Mouse (Mus musculus): ENCODE measurements at regions not wholly inside any gene's neighbourhood (a gene's known extent, or its start where the extent isn't known, plus 50 kb on each side); places are given as distances from the start of the nearest gene placed in this dataset.

GRCm38 (mm10) chr11:31540816-31541215 lies 130.9 kb downstream of the Bod1 start:
- no peak for TF ChIP-seq CTCF (IDR thresholded peaks at IDR 0.05; ENCODE audit: low read depth, low read length)
- TF ChIP-seq POLR2A (IDR thresholded peaks at IDR 0.05; ENCODE audit: extremely low read depth, insufficient read depth, low read length), result no peak

Data from liver, adult 2 months (tissue).